Mouse (Mus musculus) monocyte, adult 5-6 weeks (primary cell): ENCODE measurements at regions not wholly inside any gene's neighbourhood (a gene's known extent, or its start where the extent isn't known, plus 50 kb on each side); places are given as distances from the start of the nearest gene placed in this dataset.

Experiments
- ATAC-seq: fragments of 153-309, 156-312 bp; replicated peaks from 2 replicates; pipeline ENCODE4 v1.8.0; 2017; ENCODE audit warnings: mild to moderate bottlenecking; ENCODE audit not compliant: low TSS enrichment, insufficient number of reproducible peaks, severe bottlenecking, poor library complexity, low FRiP score

GRCm38 (mm10) chr5:119044548-119044947 is 484.1 kb downstream of the Med13l start:
- ATAC-seq = no peak

GRCm38 (mm10) chr5:119047581-119047980 is 487.1 kb downstream of the Med13l start:
- ATAC-seq = no peak

GRCm38 (mm10) chr5:119052354-119052996 is 492.0 kb downstream of the Med13l start:
- ATAC-seq = no peak

GRCm38 (mm10) chr5:119053738-119054137 is 493.3 kb downstream of the Med13l start:
- ATAC-seq = no peak

GRCm38 (mm10) chr5:119054393-119054792 is 493.9 kb downstream of the Med13l start:
- ATAC-seq = no peak

GRCm38 (mm10) chr5:119055430-119055829 is 495.0 kb downstream of the Med13l start:
- ATAC-seq = no peak

GRCm38 (mm10) chr5:119057813-119058212 is 497.3 kb downstream of the Med13l start:
- ATAC-seq = no peak

GRCm38 (mm10) chr5:119058231-119058851 is 497.9 kb downstream of the Med13l start:
- no peak for ATAC-seq

GRCm38 (mm10) chr5:119059223-119059622 is 498.7 kb downstream of the Med13l start:
- no peak for ATAC-seq

- ATAC-seq = no peak
Observed at GRCm38 (mm10) chr5:119060886-119061285, 500.4 kb downstream of the Med13l start.

- no peak for ATAC-seq
Observed at GRCm38 (mm10) chr5:119062478-119062877, 502.0 kb downstream of the Med13l start.

- no peak for ATAC-seq
Observed at GRCm38 (mm10) chr5:119066666-119067065, 506.2 kb downstream of the Med13l start.

GRCm38 (mm10) chr5:119069765-119070333 is 509.4 kb downstream of the Med13l start:
- no peak for ATAC-seq

GRCm38 (mm10) chr5:119072712-119073111 is 512.2 kb downstream of the Med13l start:
- no peak for ATAC-seq

GRCm38 (mm10) chr5:119080747-119081146 is 520.3 kb downstream of the Med13l start:
- no peak for ATAC-seq

GRCm38 (mm10) chr5:119082895-119083294 is 522.4 kb downstream of the Med13l start:
- no peak for ATAC-seq

- no peak for ATAC-seq
Observed at GRCm38 (mm10) chr5:119097576-119098193, 537.2 kb downstream of the Med13l start.

GRCm38 (mm10) chr5:119099817-119100216 is 539.3 kb downstream of the Med13l start:
- no peak for ATAC-seq

- no peak for ATAC-seq
Observed at GRCm38 (mm10) chr5:119103503-119103902, 543.0 kb downstream of the Med13l start.

GRCm38 (mm10) chr5:119107898-119108297 is 547.4 kb downstream of the Med13l start:
- no peak for ATAC-seq
